Mouse (Mus musculus) common myeloid progenitor, adult 5-6 weeks (primary cell): ENCODE measurements around the gene Mydgf. TPM values are rescaled to one million over a fixed set of nuclear protein-coding genes. Genes with fewer than 3 reads are reported as not detected.

ENCODE experiments used
- ATAC-seq: replicated peaks from 2 replicates; pipeline ENCODE4 v1.8.0; 2016; ENCODE audit warnings: low read depth, mild to moderate bottlenecking, moderate TSS enrichment, inconsistent platforms; ENCODE audit not compliant: poor library complexity, severe bottlenecking
- total RNA-seq: library from RNA; stranded (forward); fragments of 200-1000, 187-1606 nt; gene quantifications from 2 replicates; pipeline ENCODE4 v1.2.3, GENCODE M21; 2017

Mydgf gene
- total RNA-seq, 1 experiment from 2014 or later: 33.3 TPM

- no peak for ATAC-seq
Observed at GRCm38 (mm10) chr17:56148280-56148679, 35.4 kb downstream of the Mydgf start.

GRCm38 (mm10) chr17:56147420-56147819 is 36.3 kb downstream of the Mydgf start:
- ATAC-seq: no peak

- ATAC-seq: no peak
Observed at GRCm38 (mm10) chr17:56146131-56146530, 37.6 kb downstream of the Mydgf start.

- ATAC-seq: no peak
Observed at GRCm38 (mm10) chr17:56144546-56144945, 39.2 kb downstream of the Mydgf start.

GRCm38 (mm10) chr17:56141702-56142605 is 41.8 kb downstream of the Mydgf start:
- ATAC-seq: no peak; the same call in 1 of the 2 replicates

- ATAC-seq: peak; percentile 52
Observed at GRCm38 (mm10) chr17:56139858-56140595, 43.7 kb downstream of the Mydgf start, which contains the start of gene Sema6b. Gene Sema6b (minus strand): TSS chr17:56140343.

- no peak for ATAC-seq
Observed at GRCm38 (mm10) chr17:56139355-56139754, 44.4 kb downstream of the Mydgf start.

GRCm38 (mm10) chr17:56137839-56138613 is 45.7 kb downstream of the Mydgf start:
- no peak for ATAC-seq

GRCm38 (mm10) chr17:56136558-56136957 is 47.2 kb downstream of the Mydgf start:
- ATAC-seq: no peak

- ATAC-seq: peak; percentile 64
Observed at GRCm38 (mm10) chr17:56134463-56134971, 49.2 kb downstream of the Mydgf start.

GRCm38 (mm10) chr17:56133457-56134363 is 50.0 kb downstream of the Mydgf start:
- peak; percentile 64 for ATAC-seq

GRCm38 (mm10) chr17:56132661-56133060 is 51.1 kb downstream of the Mydgf start:
- peak; percentile 36 for ATAC-seq

- peak; percentile 13; the same call in 1 of the 2 replicates for ATAC-seq
Observed at GRCm38 (mm10) chr17:56131814-56132213, 51.9 kb downstream of the Mydgf start.

- ATAC-seq: no peak
Observed at GRCm38 (mm10) chr17:56131136-56131535, 52.6 kb downstream of the Mydgf start.

GRCm38 (mm10) chr17:56128246-56128645 is 55.5 kb downstream of the Mydgf start:
- no peak for ATAC-seq

- ATAC-seq: no peak
Observed at GRCm38 (mm10) chr17:56126175-56126574, 57.5 kb downstream of the Mydgf start.
